In genomic region chr4:149736581-149736980, GRCm38 (mm10) we compare ENCODE assay signal across 7 mouse cellular contexts. TPM values are rescaled to one million over a fixed set of nuclear protein-coding genes. Genes with fewer than 3 reads are reported as not detected.
DNase-seq lines count a peak whose midpoint lies in the region; ATAC-seq and TF ChIP-seq lines count a peak whose summit lies in the region.

No protein-coding gene starts in this region.

- WGBS in forebrain, embryonic 12.5 days = 49% methylated on average over 4 of the region's 4 CpGs
- WGBS in limb, embryonic 13.5 days = 28% methylated on average over 4 of the region's 4 CpGs
- 40% methylated on average over 4 of the region's 4 CpGs for WGBS in neural tube, embryonic 14.5 days

- H3K27ac ChIP-seq in ES-Bruce4 (ENCODE audit: insufficient read depth, low read length) = no peak overlapping the region
- H3K27ac ChIP-seq in forebrain, embryonic 12.5 days = no peak overlapping the region
- H3K27ac ChIP-seq in limb, embryonic 13.5 days = no peak overlapping the region
- no peak overlapping the region for H3K27ac ChIP-seq in neural tube, embryonic 14.5 days (ENCODE audit: low read depth, low read length)

- peak overlapping the region; percentile 94 for H3K4me2 ChIP-seq in forebrain, embryonic 12.5 days
- H3K4me2 ChIP-seq in limb, embryonic 13.5 days (replicated peaks) = peak overlapping the region; percentile 97
- H3K4me2 ChIP-seq in neural tube, embryonic 14.5 days (ENCODE audit: low read depth, low read length) = peak overlapping the region; percentile 97

- no peak for TF ChIP-seq CTCF in ES-Bruce4 (IDR thresholded peaks at IDR 0.05; ENCODE audit: low read depth, low read length)

- DNase-seq in adrenal gland, postnatal 14 days = peak; percentile 88
- peak; percentile 87 for DNase-seq in heart, postnatal 4 days

- no peak for ATAC-seq in forebrain, embryonic 12.5 days (ENCODE audit: low FRiP score)
- ATAC-seq in limb, embryonic 13.5 days (ENCODE audit: low FRiP score, low read depth) = no peak
- no peak for ATAC-seq in neural tube, embryonic 14.5 days (ENCODE audit: low read depth)
- no peak for ATAC-seq in erythroid progenitor cell, adult 5-6 weeks (replicated peaks; ENCODE audit: low FRiP score, poor library complexity, severe bottlenecking)

- H3K27me3 ChIP-seq in ES-Bruce4 (ENCODE audit: control insufficient read depth, insufficient read depth, low read length, poor library complexity, severe bottlenecking) = no peaks in the 10 kb centered on the region
- no peaks in the 10 kb centered on the region for H3K27me3 ChIP-seq in forebrain, embryonic 12.5 days
- no peaks in the 10 kb centered on the region for H3K27me3 ChIP-seq in limb, embryonic 13.5 days
- no peaks in the 10 kb centered on the region for H3K27me3 ChIP-seq in neural tube, embryonic 14.5 days (ENCODE audit: control insufficient read depth, insufficient read depth, low read length)

- TF ChIP-seq POLR2A in ES-Bruce4 (IDR thresholded peaks at IDR 0.05; ENCODE audit: insufficient read depth, low read length) = no peak

- H3K36me3 ChIP-seq in ES-Bruce4 (ENCODE audit: control insufficient read depth, insufficient read depth, low read length, poor library complexity, severe bottlenecking) = no peaks in the 10 kb centered on the region
- H3K36me3 ChIP-seq in forebrain, embryonic 12.5 days (replicated peaks) = peaks cover 6% of the 10 kb centered on the region
- peaks cover 15% of the 10 kb centered on the region for H3K36me3 ChIP-seq in limb, embryonic 13.5 days
- peaks cover 2% of the 10 kb centered on the region; the same call in 1 of the 2 replicates for H3K36me3 ChIP-seq in neural tube, embryonic 14.5 days (ENCODE audit: control insufficient read depth, insufficient read depth, low read length)

- TF ChIP-seq EP300 in ES-Bruce4 (IDR thresholded peaks at IDR 0.05; ENCODE audit: insufficient read depth, low read depth, low read length) = no peak

- H3K9ac ChIP-seq in ES-Bruce4 (ENCODE audit: low read depth, poor library complexity, severe bottlenecking) = peak overlapping the region; percentile 79
- H3K9ac ChIP-seq in forebrain, embryonic 12.5 days = peak overlapping the region; percentile 83
- peak overlapping the region; percentile 85 for H3K9ac ChIP-seq in limb, embryonic 13.5 days
- peak overlapping the region; percentile 88 for H3K9ac ChIP-seq in neural tube, embryonic 14.5 days (replicated peaks; ENCODE audit: low read depth, low read length)

- H3K9me3 ChIP-seq in ES-Bruce4 (replicated peaks; ENCODE audit: control insufficient read depth, insufficient read depth, low read length, poor library complexity, severe bottlenecking) = no peaks in the 10 kb centered on the region
- no peaks in the 10 kb centered on the region for H3K9me3 ChIP-seq in forebrain, embryonic 12.5 days
- H3K9me3 ChIP-seq in limb, embryonic 13.5 days = no peaks in the 10 kb centered on the region
- H3K9me3 ChIP-seq in neural tube, embryonic 14.5 days (ENCODE audit: control insufficient read depth, low read length) = no peaks in the 10 kb centered on the region

- H3K4me3 ChIP-seq in ES-Bruce4 (ENCODE audit: low read depth, low read length) = peak overlapping the region; percentile 81
- H3K4me3 ChIP-seq in forebrain, embryonic 12.5 days (replicated peaks) = peak overlapping the region; percentile 62
- H3K4me3 ChIP-seq in limb, embryonic 13.5 days = peak overlapping the region; percentile 73
- peak overlapping the region; percentile 97 for H3K4me3 ChIP-seq in neural tube, embryonic 14.5 days (ENCODE audit: low read depth, low read length)

- H3K4me1 ChIP-seq in ES-Bruce4 (ENCODE audit: control insufficient read depth, insufficient read depth, low read length) = peaks cover 9% of the 10 kb centered on the region
- H3K4me1 ChIP-seq in forebrain, embryonic 12.5 days = peaks cover 52% of the 10 kb centered on the region
- peaks cover 45% of the 10 kb centered on the region for H3K4me1 ChIP-seq in limb, embryonic 13.5 days
- H3K4me1 ChIP-seq in neural tube, embryonic 14.5 days (ENCODE audit: control insufficient read depth, insufficient read depth, low read length) = peaks cover 49% of the 10 kb centered on the region

RNA-seq across cellular contexts. Expression of gene Tmem201, which starts 1.3 kb away (rescaled TPM):
- polyA plus RNA-seq in ES-Bruce4 (2011; ENCODE audit: insufficient read depth, insufficient read length, low read depth, missing spikeins) = 29.9 and 33.9 TPM in 2 replicates
- 32.1 and 36.3 TPM in 2 replicates for total RNA-seq in adrenal gland, postnatal 14 days (2021)
- polyA plus RNA-seq in forebrain, embryonic 12.5 days (2016; fragmentation: Nextera tagmentation; extraction: Ambion mirVana) = 39.4 and 41.0 TPM in 2 replicates
- total RNA-seq in heart, postnatal 4 days (2021) = 10 to 100 TPM; 87.5 to 96.8 TPM
- 34.7 and 36.2 TPM in 2 replicates for polyA plus RNA-seq in limb, embryonic 13.5 days (2015; fragmentation: Nextera tagmentation; extraction: Ambion mirVana)
- 32.2 and 35.1 TPM in 2 replicates for polyA plus RNA-seq in neural tube, embryonic 14.5 days (2014; fragmentation: Nextera tagmentation; extraction: Ambion mirVana)
- 1.8 and 2.5 TPM in 2 replicates for total RNA-seq in erythroid progenitor cell, adult 5-6 weeks (2015; ENCODE audit: low replicate concordance)
- total RNA-seq in erythroid progenitor cell, adult 5-6 weeks (2017; ENCODE audit: low replicate concordance) = 0.53 and 1.7 TPM in 2 replicates

RNA-seq across cellular contexts. Expression of gene Pik3cd, which starts 34.2 kb away (rescaled TPM):
- polyA plus RNA-seq in ES-Bruce4 (2011; ENCODE audit: insufficient read depth, insufficient read length, low read depth, missing spikeins) = 13.3 and 13.5 TPM in 2 replicates
- 4.4 and 19.1 TPM in 2 replicates for total RNA-seq in adrenal gland, postnatal 14 days (2021)
- 9.4 and 10.4 TPM in 2 replicates for polyA plus RNA-seq in forebrain, embryonic 12.5 days (2016; fragmentation: Nextera tagmentation; extraction: Ambion mirVana)
- total RNA-seq in heart, postnatal 4 days (2021) = 1 to 10 TPM; 3.1 to 4.5 TPM
- 4.7 and 5.0 TPM in 2 replicates for polyA plus RNA-seq in limb, embryonic 13.5 days (2015; fragmentation: Nextera tagmentation; extraction: Ambion mirVana)
- 16.5 and 19.7 TPM in 2 replicates for polyA plus RNA-seq in neural tube, embryonic 14.5 days (2014; fragmentation: Nextera tagmentation; extraction: Ambion mirVana)
- total RNA-seq in erythroid progenitor cell, adult 5-6 weeks (2015; ENCODE audit: low replicate concordance) = 5.9 and 8.6 TPM in 2 replicates
- total RNA-seq in erythroid progenitor cell, adult 5-6 weeks (2017; ENCODE audit: low replicate concordance) = 7.8 and 16.3 TPM in 2 replicates

RNA-seq across cellular contexts. Expression of gene Slc25a33, which starts 37.5 kb away (rescaled TPM):
- polyA plus RNA-seq in ES-Bruce4 (2011; ENCODE audit: insufficient read depth, insufficient read length, low read depth, missing spikeins) = 10.2 and 11.9 TPM in 2 replicates
- 30.6 and 36.6 TPM in 2 replicates for total RNA-seq in adrenal gland, postnatal 14 days (2021)
- polyA plus RNA-seq in forebrain, embryonic 12.5 days (2016; fragmentation: Nextera tagmentation; extraction: Ambion mirVana) = 12.1 and 12.6 TPM in 2 replicates
- total RNA-seq in heart, postnatal 4 days (2021) = 1 to 10 TPM; 8.8 to 9.5 TPM
- polyA plus RNA-seq in limb, embryonic 13.5 days (2015; fragmentation: Nextera tagmentation; extraction: Ambion mirVana) = 14.4 and 15.5 TPM in 2 replicates
- 40.3 and 48.4 TPM in 2 replicates for polyA plus RNA-seq in neural tube, embryonic 14.5 days (2014; fragmentation: Nextera tagmentation; extraction: Ambion mirVana)
- 1.1 TPM in 1 of 2 replicates, not detected in the other for total RNA-seq in erythroid progenitor cell, adult 5-6 weeks (2015; ENCODE audit: low replicate concordance)
- 0.64 TPM in 1 of 2 replicates, not detected in the other for total RNA-seq in erythroid progenitor cell, adult 5-6 weeks (2017; ENCODE audit: low replicate concordance)
